Mouse (Mus musculus): Measurements from ENCODE around the gene Clec16a.

GRCm38 (mm10) chr16:10534567-10534966, 10.6 kb upstream of the Clec16a start:
- TF ChIP-seq CTCF (IDR thresholded peaks at IDR 0.05; ENCODE audit: low read depth) = no peak
- no peak for TF ChIP-seq EP300 (IDR thresholded peaks at IDR 0.05; ENCODE audit: low read depth)
